Mouse (Mus musculus) liver, embryonic 15.5 days (tissue): ENCODE results near the gene Znhit6. TPM values are rescaled to one million over a fixed set of nuclear protein-coding genes. Genes with fewer than 3 reads are reported as not detected.

Experiments
- ATAC-seq: fragments of 200-750 bp; cut with Nextera tagmentation; 2 replicates; pipeline ENCODE4 v1.8.0; 2017; ENCODE audit warnings: moderate number of reproducible peaks, mild to moderate bottlenecking, moderate library complexity; ENCODE audit not compliant: insufficient read depth
- H3K27ac ChIP-seq: fragments of 300-500 bp; sonication (generic); replicated peaks from 2 replicates; pipeline ENCODE4 v1.5.1; 2015; ENCODE audit warnings: mild to moderate bottlenecking, inconsistent platforms
- H3K27me3 ChIP-seq: fragments of 300-500 bp; sonication (generic); 2 replicates; pipeline ENCODE4 v1.6.1; 2015; ENCODE audit warnings: mild to moderate bottlenecking, inconsistent platforms
- H3K36me3 ChIP-seq: fragments of 300-500 bp; sonication (generic); replicated peaks from 2 replicates; pipeline ENCODE4 v1.6.1; 2015; ENCODE audit warnings: moderate library complexity, mild to moderate bottlenecking, inconsistent platforms
- H3K4me1 ChIP-seq: fragments of 300-500 bp; sonication (generic); replicated peaks from 2 replicates; pipeline ENCODE4 v1.6.1; 2015; ENCODE audit warnings: inconsistent platforms
- H3K4me2 ChIP-seq: fragments of 300-500 bp; sonication (generic); 2 replicates; pipeline ENCODE4 v1.6.1; 2015; ENCODE audit warnings: moderate library complexity, mild to moderate bottlenecking, inconsistent platforms
- H3K4me3 ChIP-seq: fragments of 300-500 bp; sonication (generic); replicated peaks from 2 replicates; pipeline ENCODE4 v1.5.1; 2015; ENCODE audit warnings: mild to moderate bottlenecking, inconsistent platforms
- H3K9ac ChIP-seq: fragments of 300-500 bp; sonication (generic); 2 replicates; pipeline ENCODE4 v1.6.1; 2015; ENCODE audit warnings: moderate library complexity, mild to moderate bottlenecking, inconsistent platforms
- H3K9me3 ChIP-seq: fragments of 300-500 bp; sonication (generic); replicated peaks from 2 replicates; pipeline ENCODE4 v1.6.1; 2016; ENCODE audit warnings: inconsistent platforms
- WGBS: fragments of 180-500 bp; shearing (Covaris S2); methylation state at CpG from one replicate; pipeline ENCODE4 v1.1.7; 2015; ENCODE audit warnings: mixed read lengths; ENCODE audit not compliant: insufficient replicate concordance; 5-methylcytosine and 5-hydroxymethylcytosine counted together
- polyA plus RNA-seq: library from polyadenylated mRNA; unstranded; fragments of >200 nt; fragmentation: Nextera tagmentation; extraction: Ambion mirVana; gene quantifications from 2 replicates; pipeline ENCODE4 v1.2.1, GENCODE M21; 2015

Gene Znhit6
- 10.1 and 10.6 TPM in 2 replicates for polyA plus RNA-seq

DNA sequence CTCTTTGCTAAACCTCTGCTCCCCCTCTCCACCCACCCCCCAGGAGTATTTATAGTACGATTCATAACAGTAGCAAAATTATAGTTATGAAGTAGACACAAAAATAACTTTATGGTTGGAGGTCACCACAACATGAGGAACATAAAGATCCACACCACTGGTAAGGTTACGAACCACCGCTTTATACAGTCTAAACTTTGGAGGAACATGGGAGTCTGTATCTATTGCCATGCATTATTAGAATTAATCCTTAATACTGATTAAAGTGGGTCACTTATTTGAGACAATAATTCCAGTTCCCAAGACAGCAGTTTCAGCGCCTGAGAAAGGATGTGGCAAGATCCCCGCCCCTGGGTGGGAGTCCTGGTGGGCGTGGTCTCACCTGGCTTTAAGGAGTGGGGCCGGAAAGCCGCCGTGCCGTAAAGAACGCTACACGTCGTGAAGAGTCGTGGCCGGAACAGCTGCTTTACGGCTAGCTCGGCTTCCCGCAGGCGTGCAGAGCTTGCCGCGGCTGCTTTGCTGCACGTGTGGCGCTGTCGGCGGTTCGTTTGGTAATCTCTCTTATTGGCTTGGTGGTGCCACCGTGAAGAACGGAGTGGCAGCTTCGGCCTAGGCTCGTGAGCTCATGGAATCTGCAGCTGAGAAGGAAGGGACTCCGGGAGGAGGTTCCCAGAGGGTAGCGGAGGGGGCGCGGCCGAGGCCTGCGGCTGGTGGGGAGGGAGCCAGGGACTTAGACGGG is at the start of gene Znhit6:
Gene Znhit6, plus strand, starts transcription at position 463 of the 739 bp plus-strand sequence.
- peaks cover 15% of the 10 kb centered on the region for H3K36me3 ChIP-seq
- peak within 1 kb of the TSS; percentile 64 for H3K9ac ChIP-seq
- WGBS: 5% methylated on average over 37 of the region's 37 CpGs
- peak within 1 kb of the TSS; percentile 24; the same call in 1 of the 2 replicates for H3K27ac ChIP-seq
- ATAC-seq: peak; percentile 86
- H3K4me3 ChIP-seq: peak within 1 kb of the TSS; percentile 70
- H3K4me1 ChIP-seq: peaks cover 27% of the 10 kb centered on the region
- no peaks in the 10 kb centered on the region for H3K27me3 ChIP-seq
- peak within 1 kb of the TSS; percentile 85 for H3K4me2 ChIP-seq
- H3K9me3 ChIP-seq: no peaks in the 10 kb centered on the region

DNA sequence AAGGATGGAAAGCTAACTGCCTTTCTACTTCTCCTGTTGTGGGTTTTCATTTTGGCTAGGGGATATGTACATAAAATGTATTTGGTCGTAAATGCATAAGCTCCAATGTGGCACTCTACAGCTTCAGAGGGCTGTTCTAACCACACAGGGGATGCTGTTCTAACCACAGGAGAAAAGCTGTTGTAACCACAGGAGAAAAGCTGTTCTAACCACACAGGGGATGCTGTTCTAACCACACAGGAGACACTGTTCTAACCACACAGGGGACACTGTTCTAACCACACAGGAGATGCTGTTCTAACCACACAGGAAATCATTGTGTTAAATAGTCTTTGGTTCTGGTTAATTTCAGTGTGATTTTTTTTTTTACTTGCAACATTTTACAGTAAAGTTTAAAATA is 38.1 kb upstream of the Znhit6 start:
- no peak overlapping the region for H3K27ac ChIP-seq
- WGBS: 17% methylated on average over 1 of the region's 1 CpGs
- H3K4me3 ChIP-seq: no peak overlapping the region

DNA sequence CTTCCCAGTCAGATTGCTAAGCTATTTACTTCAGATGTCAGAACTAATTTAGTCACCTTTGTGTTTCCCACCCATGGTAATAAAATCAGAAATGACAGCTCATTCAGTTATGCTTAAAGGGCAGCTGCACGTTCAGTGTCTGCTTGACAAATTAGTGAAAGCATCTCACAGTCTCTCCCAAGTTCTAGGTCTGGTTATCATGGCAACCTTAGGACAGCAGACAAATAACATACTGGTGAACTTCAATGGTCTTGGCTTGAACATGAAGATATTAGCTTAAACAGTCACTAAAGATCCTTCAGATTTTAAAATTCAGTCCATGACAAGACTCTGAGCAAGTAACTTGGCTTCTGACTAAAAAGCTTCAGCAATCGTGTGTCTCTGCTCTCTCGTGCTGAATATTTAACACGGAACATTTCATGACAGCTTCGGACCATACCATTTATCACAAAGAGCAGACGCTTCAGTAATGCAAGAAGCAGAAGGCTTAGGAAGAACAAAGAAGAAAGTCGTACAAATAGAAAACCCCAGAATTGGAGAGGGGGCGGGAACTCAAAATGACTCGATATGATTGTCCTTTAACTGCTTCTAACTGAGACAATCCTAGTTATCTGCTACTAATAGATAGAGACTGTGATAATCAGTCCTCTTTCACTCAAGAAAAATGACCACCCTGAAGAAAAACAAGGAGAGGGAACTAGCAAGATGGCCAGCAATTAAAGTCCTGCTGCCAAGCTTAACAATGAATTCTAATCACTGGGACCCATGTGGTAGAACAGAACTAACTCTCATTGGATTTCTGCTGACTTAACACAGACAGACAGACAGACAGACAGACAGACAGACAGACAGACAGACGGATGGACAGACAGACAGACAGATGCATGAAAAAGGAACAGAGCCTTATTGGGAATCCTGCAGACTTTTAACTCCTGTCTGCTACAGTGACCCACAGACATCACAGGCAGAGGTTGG is 27.3 kb upstream of the Znhit6 start:
- Histone ChIP-seq H3K27ac (no peak overlapping the region), H3K4me1 (no peaks in the 10 kb centered on the region), H3K36me3 (no peaks in the 10 kb centered on the region), H3K27me3 (no peaks in the 10 kb centered on the region), H3K9ac (no peak overlapping the region), H3K4me3 (no peak overlapping the region), H3K4me2 (no peak overlapping the region), H3K9me3 (no peaks in the 10 kb centered on the region)
- 63% methylated on average over 10 of the region's 10 CpGs for WGBS
- ATAC-seq: no peak

More for the DNA sequence above, 38.1 kb upstream of the Znhit6 start:
- Histone ChIP-seq H3K4me1 (no peaks in the 10 kb centered on the region), H3K9ac (no peak overlapping the region), H3K36me3 (no peaks in the 10 kb centered on the region), H3K27me3 (no peaks in the 10 kb centered on the region), H3K9me3 (no peaks in the 10 kb centered on the region), H3K4me2 (no peak overlapping the region)
- no peak for ATAC-seq

DNA sequence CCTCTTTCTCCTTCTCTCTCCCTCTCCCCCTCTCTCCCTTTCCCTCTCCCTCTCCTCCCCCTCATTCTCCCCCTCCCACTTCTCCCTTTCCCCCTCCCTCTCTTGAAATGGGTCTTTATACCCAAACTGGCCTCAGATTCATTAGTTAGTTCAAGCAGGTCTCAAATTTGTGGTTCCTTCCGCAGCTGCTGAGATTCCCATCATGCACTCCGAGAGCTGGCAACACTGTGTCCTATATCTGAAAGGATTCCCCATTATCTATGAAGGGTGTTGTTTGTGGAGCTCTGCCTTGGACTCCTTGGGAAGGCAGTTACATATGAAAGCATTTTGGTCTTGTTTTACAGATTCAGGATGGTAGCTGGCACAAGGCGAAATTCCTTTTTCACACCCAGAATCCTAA is 25.8 kb upstream of the Znhit6 start:
- H3K27me3 ChIP-seq: no peaks in the 10 kb centered on the region
- no peak overlapping the region for H3K9ac ChIP-seq
- no peak overlapping the region for H3K27ac ChIP-seq
- no peak for ATAC-seq
- H3K4me2 ChIP-seq: no peak overlapping the region
- WGBS: 61% methylated on average over 3 of the region's 3 CpGs
- no peaks in the 10 kb centered on the region for H3K9me3 ChIP-seq
- no peak overlapping the region for H3K4me3 ChIP-seq
- no peaks in the 10 kb centered on the region for H3K4me1 ChIP-seq
- H3K36me3 ChIP-seq: no peaks in the 10 kb centered on the region

DNA sequence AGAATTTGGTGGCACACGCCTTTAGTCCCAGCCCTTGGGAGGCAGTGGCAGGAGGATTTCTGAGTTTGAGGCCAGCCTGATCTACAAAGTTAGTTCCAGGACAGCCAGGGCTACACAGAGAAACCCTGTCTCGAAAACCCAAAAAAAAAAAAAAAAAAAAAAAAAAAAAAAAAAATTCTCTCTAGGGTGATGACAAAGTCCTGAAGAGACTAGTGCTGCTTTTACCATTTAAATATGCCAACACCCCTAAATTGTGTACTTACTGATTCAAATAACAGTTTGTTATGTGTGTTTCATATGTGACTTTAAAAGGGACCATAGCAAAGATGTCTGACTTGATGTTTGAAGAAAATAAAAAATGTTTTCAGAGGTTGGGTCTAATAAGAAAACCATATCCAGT is 21.6 kb upstream of the Znhit6 start:
- Histone ChIP-seq H3K4me2 (no peak overlapping the region), H3K9ac (no peak overlapping the region), H3K4me1 (no peaks in the 10 kb centered on the region), H3K4me3 (no peak overlapping the region), H3K9me3 (no peaks in the 10 kb centered on the region), H3K36me3 (no peaks in the 10 kb centered on the region), H3K27ac (no peak overlapping the region), H3K27me3 (no peaks in the 10 kb centered on the region)
- 72% methylated on average over 2 of the region's 2 CpGs for WGBS
- ATAC-seq: no peak

DNA sequence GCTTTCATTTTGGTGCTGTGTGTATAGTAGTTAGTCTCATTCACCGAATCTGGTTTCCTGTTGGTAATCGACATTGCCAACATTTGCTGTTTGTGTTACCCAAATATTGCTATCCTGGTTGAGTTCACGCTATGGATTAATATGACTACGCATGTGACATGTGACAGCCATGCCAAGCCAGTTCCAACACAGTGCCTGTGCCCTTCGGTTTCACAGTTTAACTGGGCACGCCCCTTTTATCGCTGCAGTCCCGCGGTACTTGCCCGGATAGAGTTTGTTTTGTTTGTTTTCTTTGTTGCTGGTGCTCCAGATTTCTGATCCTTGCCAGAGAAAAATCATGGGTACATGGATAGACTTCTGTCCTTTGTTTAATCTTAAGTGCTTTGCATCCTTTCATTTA is 19.8 kb upstream of the Znhit6 start:
- H3K4me1 ChIP-seq: no peaks in the 10 kb centered on the region

DNA sequence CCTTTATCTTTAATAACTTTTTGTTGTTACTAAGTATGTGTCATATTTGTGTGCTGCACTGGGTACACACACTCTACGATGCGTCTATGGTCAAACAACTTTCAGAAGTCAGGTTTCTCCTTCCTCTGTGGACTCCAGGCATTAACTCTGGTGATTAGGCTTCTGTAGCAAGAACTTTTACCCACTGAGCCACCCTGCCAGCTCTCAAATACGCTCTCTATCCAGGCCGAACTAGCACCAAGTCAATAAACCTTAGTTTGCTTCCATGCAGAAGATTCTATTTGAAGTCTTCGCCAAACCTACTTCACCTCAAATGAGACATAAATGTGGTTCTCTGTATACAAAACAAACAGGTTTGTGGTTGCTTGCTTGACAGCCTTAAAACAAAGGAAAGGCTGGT is 16.3 kb upstream of the Znhit6 start:
- Histone ChIP-seq H3K27ac (no peak overlapping the region), H3K9me3 (no peaks in the 10 kb centered on the region), H3K4me2 (no peak overlapping the region), H3K36me3 (no peaks in the 10 kb centered on the region), H3K4me1 (no peaks in the 10 kb centered on the region), H3K4me3 (no peak overlapping the region), H3K9ac (no peak overlapping the region), H3K27me3 (no peaks in the 10 kb centered on the region)
- ATAC-seq: no peak
- 78% methylated on average over 5 of the region's 5 CpGs for WGBS

More for the DNA sequence above, 19.8 kb upstream of the Znhit6 start:
- no peaks in the 10 kb centered on the region for H3K36me3 ChIP-seq
- H3K9ac ChIP-seq: no peak overlapping the region
- no peak overlapping the region for H3K27ac ChIP-seq
- ATAC-seq: no peak
- no peaks in the 10 kb centered on the region for H3K9me3 ChIP-seq
- no peak overlapping the region for H3K4me3 ChIP-seq
- H3K4me2 ChIP-seq: no peak overlapping the region
- H3K27me3 ChIP-seq: no peaks in the 10 kb centered on the region
- WGBS: 77% methylated on average over 10 of the region's 10 CpGs

DNA sequence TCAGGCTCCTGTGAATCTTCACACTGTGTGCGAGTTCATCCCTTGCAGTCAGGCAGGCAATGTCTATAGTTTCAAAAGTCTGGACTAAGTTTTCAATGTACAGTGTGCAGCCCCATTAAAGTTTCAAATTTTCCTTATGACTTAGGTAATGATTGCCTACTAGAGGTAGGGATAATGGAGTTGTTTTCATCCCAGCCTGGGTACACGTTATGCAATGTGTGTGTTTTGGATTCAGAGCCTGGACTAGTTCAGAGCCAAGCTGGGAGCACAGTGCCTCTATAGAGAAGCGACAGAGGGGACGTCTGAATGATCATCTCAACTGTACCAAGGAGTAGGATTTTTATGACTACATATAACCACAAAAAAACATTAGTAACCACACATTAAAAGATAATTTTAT is 15.9 kb upstream of the Znhit6 start:
- Histone ChIP-seq H3K9me3 (no peaks in the 10 kb centered on the region), H3K27me3 (no peaks in the 10 kb centered on the region), H3K9ac (no peak overlapping the region), H3K4me1 (no peaks in the 10 kb centered on the region), H3K27ac (no peak overlapping the region), H3K4me3 (no peak overlapping the region), H3K4me2 (no peak overlapping the region), H3K36me3 (no peaks in the 10 kb centered on the region)
- WGBS: 58% methylated on average over 4 of the region's 4 CpGs
- ATAC-seq: peak; percentile 40; the same call in 1 of the 2 replicates

DNA sequence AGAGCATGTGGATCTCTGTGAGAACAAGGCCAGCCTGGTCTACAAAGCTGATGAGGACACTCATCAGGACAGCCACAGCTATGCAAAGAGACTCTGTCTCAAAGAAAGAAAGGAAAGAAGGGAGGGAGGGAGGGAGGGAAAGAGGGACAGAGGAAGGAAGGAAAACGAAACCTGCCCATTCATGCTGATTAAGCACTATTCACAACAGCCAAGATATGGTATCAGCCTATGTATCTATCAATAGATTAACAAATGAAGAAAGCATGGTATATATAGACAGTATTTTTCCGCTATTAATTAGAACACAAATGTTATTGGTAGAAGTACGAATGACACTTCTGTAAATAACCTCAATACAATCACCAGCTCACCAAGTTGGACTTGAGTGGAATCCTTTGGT is 1.5 kb upstream of the Znhit6 start:
- H3K9ac ChIP-seq: no peak overlapping the region
- no peak overlapping the region for H3K27ac ChIP-seq
- H3K4me2 ChIP-seq: no peak overlapping the region
- H3K9me3 ChIP-seq: no peaks in the 10 kb centered on the region
- H3K36me3 ChIP-seq: peaks cover 15% of the 10 kb centered on the region
- no peak overlapping the region for H3K4me3 ChIP-seq
- no peak for ATAC-seq
- no peaks in the 10 kb centered on the region for H3K27me3 ChIP-seq
- peaks cover 27% of the 10 kb centered on the region for H3K4me1 ChIP-seq
- 51% methylated on average over 3 of the region's 3 CpGs for WGBS

DNA sequence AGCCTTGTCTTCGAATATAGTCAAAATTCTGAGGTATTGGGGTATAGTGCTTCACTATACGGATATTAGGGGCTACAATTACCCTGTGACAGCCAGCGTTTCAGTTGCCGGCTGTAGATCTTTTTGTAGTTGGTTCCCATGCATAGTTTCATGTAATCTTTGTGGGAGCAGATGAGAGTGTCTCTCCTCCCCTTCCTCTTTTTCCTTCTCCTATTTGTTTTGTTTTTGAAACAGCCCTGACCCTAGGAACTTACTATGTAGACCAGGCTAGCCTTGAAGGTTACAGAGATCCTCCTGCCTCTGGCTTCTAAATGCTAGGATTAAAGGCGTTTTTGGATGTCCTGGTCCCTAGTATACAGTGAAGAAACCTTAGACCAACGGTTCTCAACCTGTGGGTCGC is 665 bp upstream of the Znhit6 start:
- Histone ChIP-seq H3K4me3 (no peak overlapping the region), H3K27me3 (no peaks in the 10 kb centered on the region), H3K36me3 (peaks cover 15% of the 10 kb centered on the region), H3K27ac (no peak overlapping the region), H3K4me1 (peaks cover 27% of the 10 kb centered on the region), H3K9me3 (no peaks in the 10 kb centered on the region), H3K9ac (no peak overlapping the region), H3K4me2 (peak overlapping the region; percentile 85; the same call in 1 of the 2 replicates)
- WGBS: 61% methylated on average over 7 of the region's 7 CpGs
- no peak for ATAC-seq

DNA sequence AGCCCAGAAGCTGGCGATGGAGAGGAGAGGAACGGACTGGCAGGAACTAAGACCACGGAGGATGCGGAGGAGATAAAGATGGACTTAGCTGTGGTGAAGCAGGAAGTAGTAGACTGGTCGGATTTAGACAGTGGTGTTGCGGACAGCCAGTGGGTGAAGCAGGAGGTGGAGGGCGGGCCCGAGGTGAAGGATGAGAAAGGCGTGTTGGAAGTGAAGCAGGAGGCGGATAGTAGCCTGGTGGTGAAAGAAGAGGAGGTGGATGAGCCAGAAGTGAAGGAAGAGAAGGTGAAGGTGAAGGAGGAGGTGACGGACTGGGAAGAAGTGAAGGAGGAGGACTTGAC is 447 bp downstream of the Znhit6 start:
- Histone ChIP-seq H3K36me3 (peaks cover 15% of the 10 kb centered on the region), H3K9me3 (no peaks in the 10 kb centered on the region), H3K4me2 (peak overlapping the region; percentile 85), H3K4me1 (peaks cover 27% of the 10 kb centered on the region), H3K27ac (0 out of 2 replicates have a peak overlapping the region, but pooled peaks have one; percentile 24), H3K27me3 (no peaks in the 10 kb centered on the region), H3K9ac (peak overlapping the region; percentile 64), H3K4me3 (peak overlapping the region; percentile 70)
- ATAC-seq: peak; percentile 75
- under 1% methylated on average over 11 of the region's 11 CpGs for WGBS
